Mouse (Mus musculus) midbrain, postnatal 0 days (tissue): ENCODE data around the gene Fez2. TPM values are rescaled to one million over a fixed set of nuclear protein-coding genes. Genes with fewer than 3 reads are reported as not detected.

ENCODE experiments used
- ATAC-seq: fragments of 200-750 bp; cut with Nextera tagmentation; 2 replicates; pipeline ENCODE4 v1.8.0; 2017; ENCODE audit warnings: moderate number of reproducible peaks, mild to moderate bottlenecking, moderate TSS enrichment, moderate library complexity; ENCODE audit not compliant: low FRiP score
- DNase-seq: peaks from one replicate; pipeline ENCODE4 v3.0.0-alpha.2; 2015; ENCODE audit warnings: low spot score
- H3K27ac ChIP-seq: fragments of 300-500 bp; sonication (generic); 2 replicates; pipeline ENCODE4 v1.5.1; 2014; ENCODE audit warnings: low read depth, mild to moderate bottlenecking, low read length, mixed read lengths
- H3K27me3 ChIP-seq: fragments of 300-500 bp; sonication (generic); 2 replicates; pipeline ENCODE4 v1.6.1; 2014; ENCODE audit warnings: low read length, control low read depth, mixed read lengths; ENCODE audit not compliant: insufficient read depth
- H3K36me3 ChIP-seq: fragments of 300-500 bp; sonication (generic); 2 replicates; pipeline ENCODE4 v1.6.1; 2014; ENCODE audit warnings: low read length, control low read depth, mixed read lengths; ENCODE audit not compliant: insufficient read depth
- H3K4me1 ChIP-seq: fragments of 300-500 bp; sonication (generic); 2 replicates; pipeline ENCODE4 v1.6.1; 2014; ENCODE audit warnings: mild to moderate bottlenecking, control low read depth, antibody characterized with exemption, low read length, mixed read lengths; ENCODE audit not compliant: insufficient read depth
- H3K4me2 ChIP-seq: fragments of 300-500 bp; sonication (generic); 2 replicates; pipeline ENCODE4 v1.6.1; 2014; ENCODE audit warnings: low read depth, mild to moderate bottlenecking, low read length, mixed read lengths; ENCODE audit not compliant: poor library complexity, severe bottlenecking
- H3K4me3 ChIP-seq: fragments of 300-500 bp; sonication (generic); 2 replicates; pipeline ENCODE4 v1.5.1; 2014; ENCODE audit warnings: low read depth, mild to moderate bottlenecking, low read length, moderate library complexity
- H3K9ac ChIP-seq: fragments of 300-500 bp; sonication (generic); replicated peaks from 2 replicates; pipeline ENCODE4 v1.6.1; 2014; ENCODE audit warnings: mild to moderate bottlenecking, low read length, moderate library complexity, mixed read lengths; ENCODE audit not compliant: poor library complexity, severe bottlenecking
- H3K9me3 ChIP-seq: fragments of 300-500 bp; sonication (generic); 2 replicates; pipeline ENCODE4 v1.6.1; 2016; ENCODE audit warnings: low read length, control low read depth
- CTCF ChIP-seq: IDR thresholded peaks from 2 replicates; pipeline ENCODE4 v1.5.1; 2016; ENCODE audit warnings: antibody characterized with exemption, mild to moderate bottlenecking
- WGBS: fragments of 180-500 bp; shearing (Covaris S2); extraction: QIAGEN DNeasy Blood & Tissue Kit; methylation state at CpG from one replicate; pipeline ENCODE4 v1.1.7; 2014; 5-methylcytosine and 5-hydroxymethylcytosine counted together
- polyA plus RNA-seq: library from polyadenylated mRNA; unstranded; fragments of >200 nt; fragmentation: Nextera tagmentation; extraction: Ambion mirVana; gene quantifications from 2 replicates; pipeline ENCODE4 v1.2.1, GENCODE M21; 2015
- total RNA-seq: library from RNA; depleted of rRNA; stranded (reverse); fragments of >200 nt; gene quantifications from 2 replicates; pipeline ENCODE4 v1.2.3, GENCODE M21; 2014

The Fez2 gene
- total and polyA plus RNA-seq, 2 experiments from 2014 or later, result 51.6 to 60.4 TPM

DNA sequence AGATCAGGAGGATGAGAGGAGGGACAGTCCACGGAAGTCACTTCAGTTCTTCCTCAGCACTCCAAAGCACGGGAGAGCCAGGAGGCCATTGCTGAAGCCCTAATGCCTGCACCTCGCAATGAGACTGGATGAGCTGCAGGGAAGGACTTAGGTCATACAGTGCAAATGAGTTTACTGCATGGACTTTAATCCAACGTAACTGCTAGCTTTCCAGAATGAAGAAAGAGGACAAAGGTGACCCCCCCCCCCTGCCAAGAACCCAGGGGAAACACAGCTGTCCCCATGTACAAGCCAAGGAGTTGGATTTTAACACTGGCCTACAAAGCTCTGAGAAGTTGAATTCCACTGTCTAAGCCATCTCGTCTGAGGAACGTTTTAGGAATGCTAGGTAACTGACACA is 16.6 kb downstream of the Fez2 start:
- no peaks in the 10 kb centered on the region for H3K4me1 ChIP-seq
- H3K27me3 ChIP-seq, result no peaks in the 10 kb centered on the region
- ATAC-seq (no peak), DNase-seq (no peak)
- 59% methylated on average over 6 of the region's 6 CpGs for WGBS
- TF ChIP-seq CTCF, result no peak
- peaks cover 7% of the 10 kb centered on the region for H3K36me3 ChIP-seq
- H3K4me3 ChIP-seq, result no peak overlapping the region
- no peak overlapping the region for H3K4me2 ChIP-seq
- H3K9me3 ChIP-seq, result no peaks in the 10 kb centered on the region
- no peak overlapping the region for H3K9ac ChIP-seq
- H3K27ac ChIP-seq, result no peak overlapping the region

DNA sequence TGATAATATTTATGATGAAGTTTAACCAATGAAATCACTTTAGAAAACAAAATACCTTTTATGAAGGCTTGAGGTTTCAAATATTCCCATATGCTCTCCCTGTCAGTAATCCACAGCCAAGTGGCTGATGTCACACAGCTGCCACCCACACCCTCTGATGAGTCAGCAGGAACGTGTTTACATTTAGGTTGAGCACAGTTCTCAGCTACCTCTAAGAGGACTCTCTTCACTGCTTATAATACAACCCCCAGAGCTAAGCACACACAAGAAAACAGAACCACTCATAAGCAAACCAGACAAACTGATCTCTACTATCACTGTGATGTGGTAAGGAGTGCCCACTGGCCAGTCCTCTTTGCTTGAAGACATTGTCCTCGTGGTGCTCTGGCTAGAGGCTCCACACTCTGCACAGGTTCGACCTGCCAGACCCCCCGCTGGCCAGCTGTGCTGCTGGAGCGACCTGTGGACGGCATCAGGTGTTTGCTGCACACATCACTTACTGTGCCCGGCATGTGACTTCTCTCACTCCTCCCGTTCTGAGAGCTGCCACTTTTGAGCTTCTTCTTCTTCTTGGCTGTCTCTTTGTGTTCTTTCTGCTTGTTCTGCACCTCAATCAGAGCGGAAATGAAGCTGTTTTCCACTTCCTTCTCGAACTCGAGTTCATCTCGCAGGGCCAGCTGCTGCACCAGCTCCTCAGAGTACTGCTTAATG is 17.7 kb downstream of the Fez2 start:
- DNase-seq (no peak), ATAC-seq (no peak)
- H3K9me3 ChIP-seq, result no peaks in the 10 kb centered on the region
- H3K27ac ChIP-seq, result no peak overlapping the region
- TF ChIP-seq CTCF, result no peak
- WGBS, result 86% methylated on average over 12 of the region's 12 CpGs
- H3K4me1 ChIP-seq, result no peaks in the 10 kb centered on the region
- H3K4me2 ChIP-seq, result no peak overlapping the region
- peaks cover 7% of the 10 kb centered on the region for H3K36me3 ChIP-seq
- no peaks in the 10 kb centered on the region for H3K27me3 ChIP-seq
- H3K9ac ChIP-seq, result no peak overlapping the region
- no peak overlapping the region for H3K4me3 ChIP-seq

DNA sequence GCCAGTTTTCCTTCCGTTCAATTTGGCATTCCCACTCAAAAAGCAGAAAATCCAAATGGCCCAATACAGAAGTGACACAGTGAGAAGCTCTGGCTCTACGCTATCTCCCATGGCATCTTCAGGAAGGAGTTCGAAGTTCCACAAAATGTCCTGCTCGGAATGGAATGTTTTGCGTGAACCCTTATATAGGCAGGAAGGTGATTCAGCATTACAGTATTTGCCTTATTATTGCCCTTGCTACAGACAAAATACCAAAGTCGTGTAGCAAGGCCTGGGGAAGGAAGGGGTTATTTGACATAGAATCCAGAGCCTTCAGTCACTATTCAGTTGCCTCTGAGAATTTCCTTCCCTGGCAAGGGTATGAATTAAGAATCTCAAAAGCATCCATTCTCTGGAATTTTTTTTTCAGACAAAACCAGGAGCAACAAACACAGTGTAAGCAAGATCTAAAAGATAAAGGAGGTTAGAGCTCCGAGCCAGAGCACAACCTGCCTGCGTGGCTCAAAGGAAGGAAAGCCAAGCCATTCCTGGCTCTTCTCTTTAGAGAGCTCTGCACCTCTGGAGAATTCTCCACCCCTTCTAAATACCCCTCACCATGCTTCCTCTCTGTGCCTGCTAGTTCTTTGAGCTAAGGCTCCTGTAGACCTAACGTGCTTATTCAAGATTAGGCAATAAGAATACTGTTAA is 25.4 kb downstream of the Fez2 start:
- Histone ChIP-seq H3K9ac (no peak overlapping the region), H3K27me3 (no peaks in the 10 kb centered on the region), H3K4me3 (no peak overlapping the region), H3K4me1 (no peaks in the 10 kb centered on the region), H3K9me3 (no peaks in the 10 kb centered on the region), H3K27ac (no peak overlapping the region), H3K36me3 (no peaks in the 10 kb centered on the region), H3K4me2 (no peak overlapping the region)
- DNase-seq (no peak), ATAC-seq (no peak)
- 81% methylated on average over 9 of the region's 9 CpGs for WGBS
- no peak for TF ChIP-seq CTCF

DNA sequence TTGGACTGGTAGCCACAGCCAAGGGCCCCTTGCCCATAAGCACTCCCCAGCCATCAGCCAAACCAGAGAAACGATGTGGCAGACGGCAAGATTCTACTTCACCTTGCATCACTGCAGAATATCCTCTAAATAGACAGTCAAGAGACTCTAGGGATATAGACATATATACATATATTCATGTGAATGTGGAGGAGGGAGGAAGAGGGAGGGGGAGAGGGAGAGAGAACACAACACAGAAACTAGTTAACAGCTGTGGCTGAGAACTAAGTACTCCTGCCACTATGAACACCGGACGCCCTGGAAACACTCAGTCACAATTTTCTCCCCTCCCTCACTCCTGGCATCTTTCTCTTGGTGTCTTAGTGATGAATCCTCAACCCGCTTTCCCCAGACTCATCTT is 28.4 kb downstream of the Fez2 start:
- Histone ChIP-seq H3K4me3 (no peak overlapping the region), H3K9ac (no peak overlapping the region), H3K9me3 (no peaks in the 10 kb centered on the region), H3K27ac (no peak overlapping the region), H3K27me3 (no peaks in the 10 kb centered on the region), H3K4me1 (no peaks in the 10 kb centered on the region), H3K4me2 (no peak overlapping the region), H3K36me3 (no peaks in the 10 kb centered on the region)
- no peak for TF ChIP-seq CTCF
- no peak for DNase-seq
- ATAC-seq, result no peak
- WGBS, result 92% methylated on average over 5 of the region's 5 CpGs

DNA sequence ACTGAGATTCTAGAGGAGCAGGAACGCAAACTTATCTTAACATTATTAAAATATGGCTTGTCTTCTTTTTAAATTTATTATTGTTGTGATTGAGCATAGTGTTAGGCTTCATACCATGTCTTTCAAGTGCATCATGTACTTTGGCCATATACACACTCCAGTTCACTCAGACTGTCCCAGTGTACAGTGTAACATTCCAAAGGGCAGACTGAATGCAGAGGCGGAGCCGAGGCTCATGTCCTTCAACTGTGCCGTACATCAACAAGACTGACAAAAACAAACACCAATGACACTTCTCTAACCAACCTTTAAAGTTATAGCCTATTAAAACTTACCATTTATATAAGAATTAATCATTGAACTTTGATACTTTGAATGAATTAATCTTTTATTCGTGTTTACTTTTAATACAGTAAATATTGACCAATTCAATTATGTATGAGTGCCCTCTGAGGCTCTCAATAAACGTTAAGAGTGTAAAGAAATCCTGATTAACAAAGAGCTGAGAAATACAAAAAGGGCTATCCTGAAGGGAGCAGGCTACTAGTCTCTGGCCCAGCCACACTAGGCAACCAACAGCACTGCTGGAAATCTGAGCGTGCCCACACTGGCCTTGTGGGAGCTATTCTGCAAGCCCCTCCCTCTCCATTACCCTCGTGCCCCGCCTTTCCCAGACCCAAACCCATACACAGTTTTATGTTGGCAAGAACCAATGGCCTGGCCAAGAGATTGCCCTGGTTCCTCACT is 29.7 kb downstream of the Fez2 start:
- H3K4me1 ChIP-seq, result no peaks in the 10 kb centered on the region
- no peak overlapping the region for H3K4me3 ChIP-seq
- no peak for TF ChIP-seq CTCF
- no peaks in the 10 kb centered on the region for H3K9me3 ChIP-seq
- H3K27ac ChIP-seq, result no peak overlapping the region
- no peaks in the 10 kb centered on the region for H3K27me3 ChIP-seq
- H3K4me2 ChIP-seq, result no peak overlapping the region
- H3K9ac ChIP-seq, result no peak overlapping the region
- DNase-seq (no peak), ATAC-seq (no peak)
- no peaks in the 10 kb centered on the region for H3K36me3 ChIP-seq
- WGBS, result 86% methylated on average over 9 of the region's 9 CpGs

DNA sequence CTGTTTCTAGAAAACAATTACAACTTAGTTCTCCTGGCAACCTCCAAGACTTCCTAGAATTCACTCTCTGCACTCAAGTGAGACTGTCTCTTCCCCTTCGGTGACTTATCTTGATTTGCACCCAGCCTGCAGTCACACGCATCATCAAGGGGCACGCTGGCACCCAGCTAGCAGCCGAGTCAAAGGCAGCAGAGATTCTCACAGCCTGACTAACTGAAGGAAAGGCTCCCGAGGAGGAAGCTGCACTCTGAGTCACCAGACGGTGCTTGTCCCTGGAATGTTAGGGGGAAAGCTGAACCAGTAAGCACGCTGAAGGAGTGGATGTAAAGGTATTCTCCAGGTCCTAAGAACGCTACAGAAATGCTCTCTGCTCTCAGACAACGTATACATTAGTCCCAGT is 30.3 kb downstream of the Fez2 start:
- Histone ChIP-seq H3K9me3 (no peaks in the 10 kb centered on the region), H3K27ac (no peak overlapping the region), H3K4me3 (no peak overlapping the region), H3K36me3 (no peaks in the 10 kb centered on the region), H3K4me1 (no peaks in the 10 kb centered on the region), H3K9ac (no peak overlapping the region), H3K27me3 (no peaks in the 10 kb centered on the region), H3K4me2 (no peak overlapping the region)
- 87% methylated on average over 9 of the region's 9 CpGs for WGBS
- no peak for TF ChIP-seq CTCF
- ATAC-seq, result no peak
- DNase-seq, result no peak
